Mouse (Mus musculus) olfactory bulb, adult 2 months (tissue): ENCODE results near the gene Lpin2.

Experiments used
- CTCF ChIP-seq: fragments of 200-500 bp; IDR thresholded peaks from 2 replicates; pipeline ENCODE4 v1.5.1; 2012; ENCODE audit warnings: low read depth, mild to moderate bottlenecking, low read length, moderate library complexity; ENCODE audit not compliant: insufficient read depth
- POLR2A ChIP-seq: fragments of 200-500 bp; IDR thresholded peaks from 2 replicates; pipeline ENCODE4 v1.6.1; 2012; ENCODE audit warnings: mild to moderate bottlenecking, low read depth, low read length, moderate library complexity; ENCODE audit not compliant: insufficient read depth

DNA sequence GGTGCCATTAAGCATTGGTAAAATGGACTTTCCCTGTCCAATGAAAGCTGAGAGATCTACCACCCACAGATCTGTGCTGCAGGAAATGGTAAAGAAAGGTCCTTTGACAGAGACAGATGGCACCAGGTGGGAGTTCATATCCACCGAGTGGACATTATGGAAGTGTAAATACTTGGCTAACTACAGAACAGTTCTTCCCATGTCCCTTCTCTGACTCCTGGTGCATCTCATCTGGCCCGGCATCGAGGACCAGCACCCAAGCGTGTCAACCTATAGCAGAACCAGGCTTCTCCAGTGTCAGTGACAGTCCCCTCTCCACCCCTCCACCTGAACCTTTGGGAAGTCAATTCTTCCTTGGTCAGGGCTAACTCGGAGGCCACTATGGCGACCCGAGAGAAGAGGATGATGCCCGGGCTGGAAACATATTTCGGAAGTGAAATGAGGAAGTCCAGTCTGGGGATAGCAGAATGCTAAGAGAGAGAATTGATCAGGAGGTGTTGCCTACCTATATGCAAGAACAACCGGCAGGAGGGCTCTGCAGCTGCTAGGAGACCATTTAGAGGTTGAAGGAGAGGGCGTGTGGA, 49.4 kb upstream of the Lpin2 start:
- TF ChIP-seq CTCF (no peak), POLR2A (no peak)
